Comparison of ENCODE assay signal across 10 mouse cellular contexts in genomic region chr16:31598409-31598988, GRCm38 (mm10).
A peak's percentile ranks its signal among the peaks of the same experiment; 100 is the strongest.
DNase-seq lines count a peak whose midpoint lies in the region; ATAC-seq and TF ChIP-seq lines count a peak whose summit lies in the region.
"Had no signal": no experiment of that assay in that cellular context is flagged by ENCODE, and none has a peak within 500 bp of the region (broad histone marks: within the 10 kb centered on the region; RNA-seq: fewer than 3 reads in every experiment).

No protein-coding gene starts in this region.

- H3K27me3 ChIP-seq in Patski, result no peaks in the 10 kb centered on the region
- no peaks in the 10 kb centered on the region for H3K27me3 ChIP-seq in embryonic facial prominence, embryonic 12.5 days
- H3K27me3 ChIP-seq: hindbrain, embryonic 15.5 days; neural tube, embryonic 13.5 days had no signal

- no peaks in the 10 kb centered on the region for H3K36me3 ChIP-seq in embryonic facial prominence, embryonic 12.5 days
- H3K36me3 ChIP-seq: hindbrain, embryonic 15.5 days; neural tube, embryonic 13.5 days had no signal

- in situ Hi-C loops in Patski (cut with MboI; ENCODE audit: low pct_unique_long_range_greater_than_20kb), result no loop called here

- no peak for TF ChIP-seq CTCF in Patski (IDR thresholded peaks at IDR 0.05)

- peaks cover 10% of the 10 kb centered on the region for H3K4me1 ChIP-seq in embryonic facial prominence, embryonic 12.5 days

- POLR2A ChIA-PET in Patski (lab: Charles Lee), result interaction anchor here (0.6 to 1.7 kb wide), 2 partner anchors 40 to 65 kb away, joined by 3 to 8 read pairs; partner anchors contain the start of gene Dlg1

- DNase-seq in layer of hippocampus, adult 11-12 months (ENCODE audit: low spot score), result peak; percentile 36
- no peak for DNase-seq in layer of hippocampus, postnatal 14 days (ENCODE audit: low spot score in 2 of 2)
- DNase-seq in Patski (ENCODE audit: low read depth, low spot score), result peak; percentile 76
- peak; percentile 50 for DNase-seq in yolk sac, embryonic 10.5 days (ENCODE audit: low spot score)
- no peak for DNase-seq in thymus, postnatal 0 days (ENCODE audit: low spot score)
- DNase-seq in lung, postnatal 14 days, result no peak

- H3K9me3 ChIP-seq in embryonic facial prominence, embryonic 12.5 days, result no peaks in the 10 kb centered on the region
- H3K9me3 ChIP-seq: hindbrain, embryonic 15.5 days; neural tube, embryonic 13.5 days had no signal

- H3K27ac ChIP-seq in embryonic facial prominence, embryonic 12.5 days, result no peak overlapping the region
- H3K27ac ChIP-seq: hindbrain, embryonic 15.5 days; neural tube, embryonic 13.5 days had no signal

- CTCF ChIA-PET in Patski (lab: Charles Lee), result interaction anchor here (0.9 to 1.8 kb wide), 3 partner anchors 19 to 126 kb away, joined by 3 to 4 read pairs (median 4); no protein-coding TSS in a partner anchor

- peak; percentile 55 for ATAC-seq in Patski
- ATAC-seq in embryonic facial prominence, embryonic 12.5 days (ENCODE audit: insufficient number of reproducible peaks, insufficient read depth, low FRiP score, low TSS enrichment), result peak; percentile 69
- peak; percentile 49 to 64; a peak in 3 of 4 replicates for ATAC-seq in hematopoietic stem cell, adult 5-6 weeks (replicated peaks in 1 of 2; ENCODE audit: insufficient read depth in 1 of 2, low FRiP score in 2 of 2, low TSS enrichment in 1 of 2, low read depth in 1 of 2, poor library complexity in 2 of 2, severe bottlenecking in 2 of 2)

- WGBS in embryonic facial prominence, embryonic 12.5 days, result 90% methylated on average over 9 of the region's 9 CpGs

- H3K9ac ChIP-seq in embryonic facial prominence, embryonic 12.5 days, result no peak overlapping the region
- H3K9ac ChIP-seq: hindbrain, embryonic 15.5 days; neural tube, embryonic 13.5 days had no signal

- no peak overlapping the region for H3K4me3 ChIP-seq in embryonic facial prominence, embryonic 12.5 days
- H3K4me3 ChIP-seq: hindbrain, embryonic 15.5 days; neural tube, embryonic 13.5 days had no signal

- H3K4me2 ChIP-seq in embryonic facial prominence, embryonic 12.5 days (replicated peaks), result no peak overlapping the region
- H3K4me2 ChIP-seq: hindbrain, embryonic 15.5 days; neural tube, embryonic 13.5 days had no signal

Comparison
In these comparisons a context has a peak if more than half of its experiments do, and no peak if none do; other contexts are left out.
1. DNase-seq: peak in layer of hippocampus, adult 11-12 months (single experiment), Patski (single experiment) and yolk sac, embryonic 10.5 days (single experiment); none in layer of hippocampus, postnatal 14 days (0 of 2), thymus, postnatal 0 days (single experiment) and lung, postnatal 14 days (single experiment).
2. Peak in every context shown above with its lines, with median percentiles within 50 percentile points of each other: ATAC-seq.